Mouse (Mus musculus): ENCODE data around the gene Atp1b1. TPM values are rescaled to one million over a fixed set of nuclear protein-coding genes. Genes with fewer than 3 reads are reported as not detected.
A peak's percentile ranks its signal among the peaks of the same experiment; 100 is the strongest.

Gene Atp1b1
- polyA plus RNA-seq, 1 experiment from 2014 or later = 164 TPM

- no peak overlapping the region for H3K27ac ChIP-seq (replicated peaks)
- no peak overlapping the region for H3K4me2 ChIP-seq
- H3K9me3 ChIP-seq = 0 out of 2 replicates have a peak, but pooled peaks cover 6% of the 10 kb centered on the region
- no peaks in the 10 kb centered on the region for H3K27me3 ChIP-seq
- no peak overlapping the region for H3K9ac ChIP-seq
- H3K36me3 ChIP-seq = peaks cover 23% of the 10 kb centered on the region
- WGBS = 47% methylated on average over 5 of the region's 5 CpGs
- ATAC-seq (ENCODE audit: low read depth) = no peak
- no peak overlapping the region for H3K4me3 ChIP-seq
- H3K4me1 ChIP-seq (replicated peaks) = peaks cover 28% of the 10 kb centered on the region
Measured at GRCm38 (mm10) chr1:164406506-164406905, 51.6 kb downstream of the Atp1b1 start.

- no peak overlapping the region for H3K4me2 ChIP-seq
- 0 out of 2 replicates have a peak, but pooled peaks cover 6% of the 10 kb centered on the region for H3K9me3 ChIP-seq
- peaks cover 23% of the 10 kb centered on the region for H3K36me3 ChIP-seq
- WGBS = 71% methylated on average over 5 of the region's 5 CpGs
- ATAC-seq (ENCODE audit: low read depth) = no peak
- no peaks in the 10 kb centered on the region for H3K27me3 ChIP-seq
- no peak overlapping the region for H3K27ac ChIP-seq (replicated peaks)
- H3K4me1 ChIP-seq (replicated peaks) = peaks cover 28% of the 10 kb centered on the region
- H3K9ac ChIP-seq = no peak overlapping the region
- no peak overlapping the region for H3K4me3 ChIP-seq
Measured at GRCm38 (mm10) chr1:164405385-164405802, 52.8 kb downstream of the Atp1b1 start.

- Histone ChIP-seq H3K4me3 (no peak overlapping the region), H3K4me2 (no peak overlapping the region), H3K27ac (replicated peaks) (no peak overlapping the region), H3K9ac (no peak overlapping the region), H3K4me1 (replicated peaks) (peaks cover 27% of the 10 kb centered on the region), H3K27me3 (no peaks in the 10 kb centered on the region), H3K9me3 (0 out of 2 replicates have a peak, but pooled peaks cover 6% of the 10 kb centered on the region), H3K36me3 (peaks cover 23% of the 10 kb centered on the region)
- no peak for ATAC-seq (ENCODE audit: low read depth)
- 98% methylated on average over 3 of the region's 3 CpGs for WGBS
Measured at GRCm38 (mm10) chr1:164399578-164399977, 58.6 kb downstream of the Atp1b1 start.

GRCm38 (mm10) chr1:164397672-164398071, 60.5 kb downstream of the Atp1b1 start:
- no peak overlapping the region for H3K4me3 ChIP-seq
- H3K27ac ChIP-seq (replicated peaks) = no peak overlapping the region
- H3K36me3 ChIP-seq = peaks cover 8% of the 10 kb centered on the region; the same call in 1 of the 2 replicates
- no peak for ATAC-seq (ENCODE audit: low read depth)
- 52% methylated on average over 4 of the region's 4 CpGs for WGBS
- H3K27me3 ChIP-seq = no peaks in the 10 kb centered on the region
- no peak overlapping the region for H3K4me2 ChIP-seq
- H3K9ac ChIP-seq = no peak overlapping the region
- H3K4me1 ChIP-seq (replicated peaks) = peaks cover 28% of the 10 kb centered on the region
- H3K9me3 ChIP-seq = 0 out of 2 replicates have a peak, but pooled peaks cover 6% of the 10 kb centered on the region

GRCm38 (mm10) chr1:164395131-164395780, 62.9 kb downstream of the Atp1b1 start:
- no peaks in the 10 kb centered on the region for H3K36me3 ChIP-seq
- H3K4me3 ChIP-seq = no peak overlapping the region
- no peak overlapping the region for H3K9ac ChIP-seq
- H3K9me3 ChIP-seq = no peaks in the 10 kb centered on the region
- 27% methylated on average over 6 of the region's 6 CpGs for WGBS
- peak; percentile 75 for ATAC-seq (ENCODE audit: low read depth)
- H3K27ac ChIP-seq (replicated peaks) = peak overlapping the region; percentile 72
- no peaks in the 10 kb centered on the region for H3K27me3 ChIP-seq
- H3K4me2 ChIP-seq = no peak overlapping the region
- H3K4me1 ChIP-seq (replicated peaks) = peaks cover 41% of the 10 kb centered on the region

- H3K4me2 ChIP-seq = no peak overlapping the region
- H3K27ac ChIP-seq (replicated peaks) = 0 out of 2 replicates have a peak overlapping the region, but pooled peaks have one; percentile 42
- H3K9me3 ChIP-seq = no peaks in the 10 kb centered on the region
- H3K27me3 ChIP-seq = no peaks in the 10 kb centered on the region
- peak; percentile 74 for ATAC-seq (ENCODE audit: low read depth)
- no peak overlapping the region for H3K4me3 ChIP-seq
- WGBS = 12% methylated on average over 3 of the region's 3 CpGs
- H3K9ac ChIP-seq = no peak overlapping the region
- H3K36me3 ChIP-seq = no peaks in the 10 kb centered on the region
- peaks cover 41% of the 10 kb centered on the region for H3K4me1 ChIP-seq (replicated peaks)
Measured at GRCm38 (mm10) chr1:164392176-164392575, 66.0 kb downstream of the Atp1b1 start.

GRCm38 (mm10) chr1:164389743-164390142, 68.4 kb downstream of the Atp1b1 start:
- no peaks in the 10 kb centered on the region for H3K27me3 ChIP-seq
- no peak overlapping the region for H3K9ac ChIP-seq
- no peaks in the 10 kb centered on the region for H3K9me3 ChIP-seq
- H3K36me3 ChIP-seq = no peaks in the 10 kb centered on the region
- WGBS = 68% methylated on average over 4 of the region's 4 CpGs
- H3K4me2 ChIP-seq = no peak overlapping the region
- no peak overlapping the region for H3K27ac ChIP-seq (replicated peaks)
- no peak overlapping the region for H3K4me3 ChIP-seq
- no peak for ATAC-seq (ENCODE audit: low read depth)
- H3K4me1 ChIP-seq (replicated peaks) = peaks cover 19% of the 10 kb centered on the region

Other genes starting within 250 kb of the Atp1b1 start
- 6.1 and 7.3 TPM in 2 replicates for gene Slc19a2, start 209.3 kb downstream of the Atp1b1 start, polyA plus RNA-seq (2015; fragmentation: Nextera tagmentation; extraction: Ambion mirVana)
- gene Ccdc181, start 182.8 kb downstream of the Atp1b1 start, polyA plus RNA-seq (2015; fragmentation: Nextera tagmentation; extraction: Ambion mirVana) = 19.8 and 22.4 TPM in 2 replicates
- gene Nme7, start 154.2 kb downstream of the Atp1b1 start, polyA plus RNA-seq (2015; fragmentation: Nextera tagmentation; extraction: Ambion mirVana) = 31.0 and 33.1 TPM in 2 replicates
- 29.6 and 31.9 TPM in 2 replicates for gene Blzf1, start 150.9 kb downstream of the Atp1b1 start, polyA plus RNA-seq (2015; fragmentation: Nextera tagmentation; extraction: Ambion mirVana)